Mouse (Mus musculus): ENCODE measurements at regions not wholly inside any gene's neighbourhood (a gene's known extent, or its start where the extent isn't known, plus 50 kb on each side); places are given as distances from the start of the nearest gene placed in this dataset.

GRCm38 (mm10) chr8:113141131-113141530 lies 494.3 kb upstream of the Mon1b start:
- ATAC-seq (replicated peaks; ENCODE audit: low FRiP score, low TSS enrichment, poor library complexity, severe bottlenecking): no peak

- ATAC-seq (replicated peaks; ENCODE audit: low FRiP score, low TSS enrichment, poor library complexity, severe bottlenecking): no peak
Observed at GRCm38 (mm10) chr8:113176591-113176990, 458.8 kb upstream of the Mon1b start.

GRCm38 (mm10) chr8:113183186-113183585 lies 452.2 kb upstream of the Mon1b start:
- no peak for ATAC-seq (replicated peaks; ENCODE audit: low FRiP score, low TSS enrichment, poor library complexity, severe bottlenecking)

DNA sequence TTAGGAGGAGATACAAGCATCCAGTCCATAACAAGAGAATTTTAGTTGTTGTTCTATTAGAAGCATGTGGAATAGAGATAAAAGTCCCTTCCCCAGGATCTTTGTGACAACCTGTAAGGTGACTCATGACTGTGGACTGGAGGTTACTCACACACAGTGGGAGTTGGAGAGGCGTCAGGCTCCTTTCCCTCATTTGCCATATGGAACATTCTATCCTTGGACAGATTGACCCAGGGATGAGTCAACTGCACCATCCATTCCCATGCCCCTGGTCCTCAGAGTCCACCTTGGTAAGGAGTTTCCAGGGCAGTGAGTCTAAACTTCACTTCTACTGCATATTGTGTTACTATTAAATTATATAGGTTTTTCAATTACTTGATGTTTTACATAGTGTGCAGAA lies 444.9 kb upstream of the Mon1b start:
- ATAC-seq (replicated peaks; ENCODE audit: low FRiP score, low TSS enrichment, poor library complexity, severe bottlenecking): no peak

DNA sequence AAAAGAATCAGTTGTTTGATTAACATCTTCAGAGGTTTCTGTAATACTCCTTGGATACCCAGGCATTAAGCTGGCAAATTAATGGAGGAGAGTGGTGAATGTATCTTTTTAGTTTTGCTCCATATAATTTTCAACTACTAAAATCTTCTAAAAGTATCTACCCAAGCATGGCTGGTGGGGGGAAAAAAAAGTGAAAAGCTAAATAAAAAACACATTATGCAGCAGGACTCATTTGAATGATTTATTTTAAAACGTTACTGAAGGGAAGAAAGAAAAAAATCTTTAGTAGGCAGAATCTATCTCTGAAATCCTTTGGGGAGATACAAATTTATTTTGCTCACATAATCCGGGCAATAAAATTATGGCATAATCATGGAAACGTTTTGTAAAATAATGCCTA lies 443.9 kb upstream of the Mon1b start:
- ATAC-seq (replicated peaks; ENCODE audit: low FRiP score, low TSS enrichment, poor library complexity, severe bottlenecking): no peak

Data from megakaryocyte-erythroid progenitor cell, adult 5-6 weeks (primary cell).